Mouse (Mus musculus) spleen, adult 2 months (tissue): Measurements from ENCODE around the gene Dnajc6.

Experiments
- CTCF ChIP-seq: fragments of 200-500 bp; IDR thresholded peaks from 2 replicates; pipeline ENCODE4 v1.5.1; 2011; ENCODE audit warnings: mild to moderate bottlenecking, inconsistent platforms; ENCODE audit not compliant: insufficient read depth, insufficient read length, insufficient replicate concordance; ENCODE audit errors: extremely low read depth
- POLR2A ChIP-seq: fragments of 200-500 bp; IDR thresholded peaks from 2 replicates; pipeline ENCODE4 v1.6.1; 2011; ENCODE audit warnings: low read depth, low read length, inconsistent platforms

GRCm38 (mm10) chr4:101506372-101506771, 9.9 kb downstream of the Dnajc6 start:
- TF ChIP-seq CTCF = no peak
- no peak for TF ChIP-seq POLR2A
